Mouse (Mus musculus) yolk sac, embryonic 10.5 days (tissue): ENCODE measurements around the gene Zfp113.
A peak's percentile ranks its signal among the peaks of the same experiment; 100 is the strongest.
"Not testable (repeated sequence)": the region's sequence is repeated elsewhere in the genome, so short reads cannot be mapped to it uniquely, and the experiment has no call there.

Experiments
- DNase-seq: peaks from one replicate; pipeline ENCODE4 v3.0.0-alpha.2; 2017; ENCODE audit warnings: low spot score

The Zfp113 gene

DNA sequence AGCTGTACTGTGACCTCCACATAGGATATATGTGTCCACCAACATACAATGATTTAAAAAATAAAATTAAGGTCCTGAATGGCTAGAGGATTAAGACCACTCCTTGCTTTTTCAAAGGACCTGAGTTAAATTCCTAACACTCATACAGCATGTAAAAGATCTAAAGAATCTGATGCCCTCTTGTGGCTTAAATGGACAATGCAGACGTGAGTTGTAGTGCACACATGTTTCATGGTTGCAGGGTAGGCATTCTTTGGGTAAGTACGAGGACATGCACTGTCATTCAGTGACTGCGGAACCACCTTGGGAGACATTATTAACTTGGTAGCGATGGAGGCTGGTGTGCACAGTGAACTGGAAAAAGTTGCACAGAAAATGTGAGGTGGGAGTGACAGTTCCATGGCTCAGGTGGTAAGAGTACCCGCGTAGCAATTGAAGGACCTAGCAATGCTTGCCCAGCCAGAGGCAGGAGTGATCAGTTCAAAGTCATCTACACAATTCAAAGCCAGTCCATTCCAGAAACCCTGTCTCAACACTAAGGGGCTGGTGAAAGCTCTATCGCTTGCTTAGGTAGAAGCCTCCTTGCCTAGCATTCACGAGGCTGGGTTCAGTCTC, 17.5 kb downstream of the Zfp113 start:
- DNase-seq = peak; percentile 15

DNA sequence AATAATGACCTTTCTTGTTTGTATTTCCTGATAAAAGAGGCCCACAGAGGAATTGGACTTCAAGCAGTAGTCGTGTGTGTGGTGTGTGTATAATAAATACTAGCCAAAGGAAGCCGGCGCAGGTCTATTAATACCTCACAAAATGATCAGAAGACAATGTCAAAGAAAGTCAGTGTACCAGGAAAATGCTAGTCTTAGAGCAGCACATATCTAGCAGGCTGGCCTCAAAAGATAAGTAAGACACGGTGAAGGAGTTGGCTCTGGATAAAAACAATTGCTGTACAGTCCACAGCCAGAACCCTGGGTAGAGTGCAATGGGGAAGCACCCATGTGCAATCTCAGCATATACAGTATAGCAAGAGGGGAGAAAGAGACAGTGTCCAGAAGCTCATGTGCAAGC, 18.3 kb downstream of the Zfp113 start:
- no peak for DNase-seq

DNA sequence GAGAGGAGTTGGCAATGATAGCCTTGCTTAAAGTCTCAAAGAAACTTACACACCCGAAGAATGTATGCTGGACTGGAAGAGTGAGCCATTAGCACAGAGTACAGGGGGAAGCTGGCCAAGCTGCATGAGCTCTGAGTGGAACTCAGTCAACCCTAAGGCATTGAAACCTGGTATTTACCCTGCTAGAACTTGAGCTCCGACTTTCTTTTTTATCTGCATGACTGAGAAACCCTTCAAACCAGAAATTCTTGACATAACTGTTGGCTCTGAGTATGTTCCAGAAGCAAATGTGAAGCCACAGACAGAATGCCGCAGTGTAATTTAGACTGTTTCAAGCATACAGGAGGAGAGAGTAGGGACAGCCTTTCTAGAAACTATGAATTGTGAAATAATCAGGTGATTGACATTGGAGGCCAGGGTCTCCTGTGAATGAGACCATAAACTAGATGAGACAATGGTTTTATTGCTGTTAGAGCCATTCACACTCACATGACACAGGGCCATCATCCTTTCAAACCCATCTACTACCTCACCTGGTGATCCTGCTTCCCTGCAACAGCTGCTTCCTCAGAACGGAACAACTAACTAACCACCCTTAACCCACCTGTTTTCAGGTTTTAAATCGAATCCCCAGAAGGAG, 23.0 kb downstream of the Zfp113 start:
- no peak for DNase-seq

DNA sequence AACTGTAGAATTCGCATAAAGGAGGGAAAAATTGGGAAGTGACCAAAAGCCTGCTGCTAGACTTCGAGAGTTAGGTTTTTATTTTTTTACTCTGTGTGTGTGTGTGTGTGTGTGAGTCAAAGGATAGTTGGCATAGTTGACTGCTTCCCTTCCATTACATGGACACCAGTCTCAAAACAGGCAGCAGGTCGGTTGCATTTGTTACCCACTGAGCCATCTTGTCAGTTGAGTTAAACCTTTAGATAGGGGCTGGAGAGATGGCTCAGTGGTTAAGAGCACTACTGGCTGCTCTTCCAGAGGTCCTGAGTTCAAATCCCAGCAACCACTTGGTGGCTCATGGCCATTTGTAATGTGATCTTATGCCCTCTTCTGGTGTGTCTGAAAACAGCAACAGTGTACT, 37.5 kb downstream of the Zfp113 start:
- no peak for DNase-seq

DNA sequence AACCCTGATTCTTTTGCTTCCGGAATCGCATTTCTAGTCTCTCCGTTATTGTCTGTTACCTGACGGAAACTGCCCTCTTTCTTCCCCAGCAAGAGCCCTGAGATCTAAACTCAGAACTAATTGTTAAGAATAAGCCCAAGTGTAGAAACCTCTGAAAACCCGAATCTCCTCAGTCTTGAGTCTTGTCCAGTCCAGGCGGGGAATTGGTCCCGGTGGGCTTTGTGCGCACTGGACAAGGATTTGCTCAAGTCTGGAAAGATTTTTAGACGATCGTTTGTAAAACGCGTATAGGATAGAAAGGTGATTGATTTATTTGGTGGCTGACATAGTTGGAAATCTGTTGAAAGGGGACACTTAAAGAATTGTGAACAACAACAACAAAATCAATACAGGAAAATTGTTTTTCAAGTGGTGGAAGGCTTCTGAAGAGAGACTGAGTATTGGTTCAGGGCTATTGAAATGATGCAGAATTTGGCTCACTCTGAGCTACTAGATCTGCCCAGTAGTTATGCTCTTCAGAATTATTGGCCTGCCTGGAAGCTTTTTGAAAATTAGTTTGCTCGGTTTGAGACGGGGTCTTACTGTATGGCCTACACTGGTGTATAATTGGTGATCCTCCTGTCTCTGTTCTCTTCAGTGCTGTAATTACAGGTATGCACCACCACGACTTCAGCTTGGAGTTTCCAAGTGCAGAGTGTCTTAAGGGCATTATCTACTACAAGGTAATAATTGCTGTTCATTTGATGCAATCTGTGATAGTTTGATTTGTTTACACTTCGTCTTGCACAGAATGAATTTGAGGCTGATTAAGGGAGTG, 38.1 kb downstream of the Zfp113 start:
- DNase-seq = no peak

- DNase-seq = peak; percentile 90
Observed at GRCm38 (mm10) chr5:138116255-138117198, 39.0 kb downstream of the Zfp113 start, which contains the start of gene Zscan21. Gene Zscan21, plus strand, starts transcription at chr5:138116903.

DNA sequence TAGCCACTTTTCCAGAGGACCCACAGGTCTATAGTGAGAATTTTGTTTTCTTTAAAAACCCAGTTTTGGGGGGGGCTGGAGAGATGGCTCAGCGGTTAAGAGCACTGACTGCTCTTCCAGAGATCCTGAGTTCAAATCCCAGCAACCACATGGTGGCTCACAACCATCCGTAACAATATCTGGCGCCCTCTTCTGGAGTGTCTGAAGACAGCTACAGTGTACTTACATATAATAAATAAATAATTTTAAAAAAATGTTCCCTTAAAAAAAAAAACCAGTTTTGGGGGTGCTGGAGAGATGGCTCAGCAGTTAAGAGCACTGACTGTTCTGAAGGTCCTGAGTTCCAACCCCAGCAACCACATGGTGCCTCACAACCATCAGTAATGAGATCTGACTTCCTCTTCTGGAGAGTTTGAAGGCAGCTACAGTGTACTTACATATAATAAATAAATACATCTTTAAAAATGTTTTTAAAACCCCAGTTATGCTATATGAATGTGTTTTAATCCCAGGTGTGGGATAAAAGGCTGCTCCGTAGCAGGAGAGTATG, 45.6 kb downstream of the Zfp113 start:
- not testable (repeated sequence) for DNase-seq

DNA sequence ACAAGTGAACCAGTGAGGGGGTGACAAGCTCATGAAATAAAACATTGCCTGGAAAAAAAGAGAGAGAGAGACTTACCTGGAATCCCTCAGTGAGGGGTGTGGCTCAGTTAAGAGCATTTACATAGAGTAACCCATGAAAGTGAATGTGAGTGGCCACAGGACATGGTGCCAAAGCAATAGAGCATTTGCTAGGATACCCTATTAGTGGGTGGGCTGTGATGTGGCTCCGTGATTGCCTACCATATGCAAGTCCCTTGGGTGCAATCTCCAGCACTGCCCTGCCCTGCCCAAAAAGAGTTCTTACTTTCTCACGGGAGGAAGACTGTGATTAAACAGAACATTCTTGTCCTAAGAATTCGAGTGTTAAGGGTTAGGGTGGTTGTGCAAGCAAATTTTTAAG, 48.4 kb downstream of the Zfp113 start:
- DNase-seq = no peak

GRCm38 (mm10) chr5:138104976-138105375, 50.6 kb downstream of the Zfp113 start:
- peak; percentile 31 for DNase-seq

DNA sequence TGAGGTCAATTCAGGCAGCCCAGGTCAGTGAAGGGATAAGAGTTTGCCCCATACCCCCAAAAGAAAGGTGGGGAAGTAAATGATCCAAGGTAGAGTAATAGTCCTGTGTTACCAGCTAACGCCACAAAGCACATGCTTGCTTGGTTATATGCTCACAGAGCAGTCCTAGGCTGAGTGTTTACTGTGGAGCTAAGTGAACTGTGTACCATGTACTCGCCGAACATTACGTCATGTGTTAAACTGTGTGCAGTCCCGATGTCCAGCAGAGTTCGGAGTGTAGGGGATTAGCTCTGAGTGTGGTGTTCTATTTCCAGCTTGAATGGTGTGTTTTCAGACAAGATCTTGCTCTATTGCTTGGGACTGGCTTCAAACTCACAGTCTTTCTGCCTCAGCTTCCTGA, 61.1 kb downstream of the Zfp113 start:
- DNase-seq = no peak

DNA sequence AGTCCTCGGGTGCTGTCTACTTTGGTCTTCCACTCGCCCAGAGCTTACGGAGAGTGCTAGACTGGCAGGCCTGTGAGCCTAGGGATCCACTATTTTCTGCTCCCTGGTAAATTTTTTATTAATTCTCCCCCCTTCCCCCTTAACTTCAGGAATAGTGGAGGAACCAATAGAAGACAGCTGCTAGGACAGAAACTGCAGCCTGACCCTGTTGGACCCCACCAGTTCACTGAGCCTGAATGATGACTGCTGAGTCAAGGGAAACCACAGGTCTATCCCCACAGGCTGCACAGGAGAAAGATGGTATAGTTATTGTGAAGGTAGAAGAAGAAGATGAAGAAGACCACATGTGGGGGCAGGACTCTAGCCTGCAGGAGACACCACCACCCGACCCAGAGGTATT, 62.8 kb downstream of the Zfp113 start:
- no peak for DNase-seq

GRCm38 (mm10) chr5:138090737-138091136, 64.8 kb downstream of the Zfp113 start:
- DNase-seq = no peak

DNA sequence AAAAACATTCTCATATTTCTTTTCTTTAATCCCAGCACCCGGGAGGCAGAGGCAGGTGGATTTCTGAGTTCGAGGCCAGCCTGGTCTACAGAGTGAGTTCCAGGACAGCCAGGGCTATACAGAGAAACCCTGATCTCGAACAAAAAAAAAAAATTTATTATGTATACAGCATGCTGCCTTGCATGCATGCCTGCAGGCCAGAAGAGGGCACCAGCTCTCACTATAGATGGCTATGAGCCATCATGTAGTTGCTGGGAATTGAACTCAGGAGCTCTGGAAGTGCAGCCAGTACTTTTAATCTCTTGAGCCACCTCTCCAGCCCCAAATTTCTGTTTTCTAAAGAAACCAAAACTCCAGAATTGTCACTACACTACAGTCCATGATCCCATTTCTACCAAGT, 65.3 kb downstream of the Zfp113 start:
- DNase-seq = no peak
